Mouse (Mus musculus) cortical plate, adult 2 months (tissue): ENCODE measurements around the gene Aoc3. TPM values are rescaled to one million over a fixed set of nuclear protein-coding genes. Genes with fewer than 3 reads are reported as not detected.
"Not testable (repeated sequence)": the region's sequence is repeated elsewhere in the genome, so short reads cannot be mapped to it uniquely, and the experiment has no call there.

Experiments
- H3K27ac ChIP-seq: fragments of 200-500 bp; 2 replicates; pipeline ENCODE4 v1.5.1; 2012; ENCODE audit warnings: low read length, control low read depth, inconsistent platforms; ENCODE audit not compliant: insufficient read depth
- H3K4me1 ChIP-seq: fragments of 200-500 bp; 2 replicates; pipeline ENCODE4 v1.6.1; 2011; ENCODE audit warnings: low read length; ENCODE audit not compliant: control insufficient read depth, insufficient read depth
- H3K4me3 ChIP-seq: fragments of 200-500 bp; 2 replicates; pipeline ENCODE4 v1.5.1; 2011; ENCODE audit warnings: mild to moderate bottlenecking, low read length, control low read depth; ENCODE audit not compliant: insufficient read depth
- CTCF ChIP-seq: fragments of 200-500 bp; IDR thresholded peaks from 2 replicates; pipeline ENCODE4 v1.5.1; 2011; ENCODE audit warnings: mild to moderate bottlenecking, control low read depth, low read length; ENCODE audit not compliant: insufficient read depth; ENCODE audit errors: extremely low read depth
- POLR2A ChIP-seq: fragments of 200-500 bp; IDR thresholded peaks from 2 replicates; pipeline ENCODE4 v1.6.1; 2011; ENCODE audit warnings: mild to moderate bottlenecking, low read length, control low read depth; ENCODE audit not compliant: insufficient read depth; ENCODE audit errors: extremely low read depth
- polyA plus RNA-seq: library from polyadenylated mRNA; depleted of rRNA; stranded (reverse); fragments of >200 nt; gene quantifications from 2 replicates; pipeline ENCODE4 v1.2.3, GENCODE M21; 2012; rRNA removed

The Aoc3 gene
- polyA plus RNA-seq, 1 experiment = 0.94 TPM

GRCm38 (mm10) chr11:101360651-101361113 lies 30.3 kb downstream of the Aoc3 start:
- H3K27ac ChIP-seq = no peak overlapping the region
- TF ChIP-seq POLR2A (no peak), CTCF (no peak)
- no peaks in the 10 kb centered on the region for H3K4me1 ChIP-seq
- no peak overlapping the region for H3K4me3 ChIP-seq

GRCm38 (mm10) chr11:101364531-101364931 lies 34.1 kb downstream of the Aoc3 start:
- H3K4me1 ChIP-seq = no peaks in the 10 kb centered on the region
- H3K4me3 ChIP-seq = no peak overlapping the region
- TF ChIP-seq CTCF (no peak), POLR2A (no peak)
- no peak overlapping the region for H3K27ac ChIP-seq

- no peak within 1 kb of the TSS for H3K4me3 ChIP-seq
- H3K27ac ChIP-seq = no peak within 1 kb of the TSS
- TF ChIP-seq POLR2A = no peak
- TF ChIP-seq CTCF = no peak
- no peaks in the 10 kb centered on the region for H3K4me1 ChIP-seq
These were observed 37.0 kb downstream of the Aoc3 start, which contains the start of gene G6pc for GRCm38 (mm10) chr11:101367326-101367935. TSS of gene G6pc (plus strand) at chr11:101367561.

GRCm38 (mm10) chr11:101370141-101370540 lies 39.7 kb downstream of the Aoc3 start:
- Histone ChIP-seq H3K4me3 (no peak overlapping the region), H3K4me1 (no peaks in the 10 kb centered on the region), H3K27ac (no peak overlapping the region)
- TF ChIP-seq CTCF (no peak), POLR2A (no peak)

- no peaks in the 10 kb centered on the region for H3K4me1 ChIP-seq
- H3K27ac ChIP-seq = no peak overlapping the region
- TF ChIP-seq CTCF = no peak
- H3K4me3 ChIP-seq = no peak overlapping the region
These were observed 44.1 kb downstream of the Aoc3 start for GRCm38 (mm10) chr11:101374421-101374938.

- H3K27ac ChIP-seq, H3K4me1 ChIP-seq, H3K4me3 ChIP-seq: not testable (repeated sequence)
These were observed 47.8 kb downstream of the Aoc3 start for GRCm38 (mm10) chr11:101378196-101378595.

- TF ChIP-seq POLR2A (no peak), CTCF (no peak)
These were observed 48.5 kb downstream of the Aoc3 start for GRCm38 (mm10) chr11:101378926-101379325.

GRCm38 (mm10) chr11:101381817-101382216 lies 51.4 kb downstream of the Aoc3 start:
- TF ChIP-seq POLR2A (no peak), CTCF (no peak)
- H3K27ac ChIP-seq = no peak overlapping the region
- no peak overlapping the region for H3K4me3 ChIP-seq
- no peaks in the 10 kb centered on the region for H3K4me1 ChIP-seq

More at GRCm38 (mm10) chr11:101378926-101379325, 48.5 kb downstream of the Aoc3 start:
- Histone ChIP-seq H3K27ac (no peak overlapping the region), H3K4me3 (no peak overlapping the region), H3K4me1 (no peaks in the 10 kb centered on the region)

Other genes starting within 250 kb of the Aoc3 start
- gene Coasy, start 248.0 kb upstream of the Aoc3 start, polyA plus RNA-seq = 34.4 and 35.4 TPM in 2 replicates
- gene Mlx, start 243.3 kb upstream of the Aoc3 start, polyA plus RNA-seq = 46.9 and 53.1 TPM in 2 replicates
- 3.5 and 3.8 TPM in 2 replicates for gene Psmc3ip, start 235.2 kb upstream of the Aoc3 start, polyA plus RNA-seq
- gene Retreg3, start 210.7 kb upstream of the Aoc3 start, polyA plus RNA-seq = 63.2 and 65.7 TPM in 2 replicates
- gene Tubg1, start 210.7 kb upstream of the Aoc3 start, polyA plus RNA-seq = 15.2 and 15.3 TPM in 2 replicates
- gene Tubg2, start 174.7 kb upstream of the Aoc3 start, polyA plus RNA-seq = 57.9 and 61.0 TPM in 2 replicates
- 89.5 and 92.4 TPM in 2 replicates for gene Cntnap1, start 160.1 kb upstream of the Aoc3 start, polyA plus RNA-seq
- gene Plekhh3, start 159.3 kb upstream of the Aoc3 start, polyA plus RNA-seq = 15.1 and 15.8 TPM in 2 replicates
- 0.23 and 0.36 TPM in 2 replicates for gene Ccr10, start 155.2 kb upstream of the Aoc3 start, polyA plus RNA-seq
- 51.9 and 53.2 TPM in 2 replicates for gene Ezh1, start 104.1 kb upstream of the Aoc3 start, polyA plus RNA-seq
- 65.8 and 69.6 TPM in 2 replicates for gene Ramp2, start 84.6 kb upstream of the Aoc3 start, polyA plus RNA-seq
- gene Vps25, start 76.9 kb upstream of the Aoc3 start, polyA plus RNA-seq = 55.6 and 58.8 TPM in 2 replicates
- gene Wnk4, start 70.0 kb upstream of the Aoc3 start, polyA plus RNA-seq = 2.5 and 3.3 TPM in 2 replicates
- gene Cntd1, start 51.6 kb upstream of the Aoc3 start, polyA plus RNA-seq = 0.56 and 0.70 TPM in 2 replicates
- gene Coa3, start 51.5 kb upstream of the Aoc3 start, polyA plus RNA-seq = 150 and 156 TPM in 2 replicates
- gene Becn1, start 28.3 kb upstream of the Aoc3 start, polyA plus RNA-seq = 169 and 181 TPM in 2 replicates
- gene Psme3, start 14.4 kb upstream of the Aoc3 start, polyA plus RNA-seq = 99.9 and 107 TPM in 2 replicates
- gene Aoc2, start 5.5 kb upstream of the Aoc3 start, polyA plus RNA-seq = 3.7 and 4.0 TPM in 2 replicates
- gene G6pc, start 37.0 kb downstream of the Aoc3 start, polyA plus RNA-seq = 0.06 TPM in 1 of 2 replicates, not detected in the other
- 51.3 and 52.7 TPM in 2 replicates for gene Aarsd1, start 87.0 kb downstream of the Aoc3 start, polyA plus RNA-seq
- gene Gm27029, start 94.2 kb downstream of the Aoc3 start, polyA plus RNA-seq = 4.4 and 4.7 TPM in 2 replicates
- 35.2 and 38.8 TPM in 2 replicates for gene Rundc1, start 94.5 kb downstream of the Aoc3 start, polyA plus RNA-seq
- gene Ptges3l, start 94.7 kb downstream of the Aoc3 start, polyA plus RNA-seq = 7.5 and 7.7 TPM in 2 replicates
- 397 and 424 TPM in 2 replicates for gene Rpl27, start 111.7 kb downstream of the Aoc3 start, polyA plus RNA-seq
- gene Ifi35, start 117.8 kb downstream of the Aoc3 start, polyA plus RNA-seq = 6.8 and 7.3 TPM in 2 replicates
- 162 and 179 TPM in 2 replicates for gene Rnd2, start 134.4 kb downstream of the Aoc3 start, polyA plus RNA-seq
- gene Vat1, start 135.6 kb downstream of the Aoc3 start, polyA plus RNA-seq = 27.6 and 33.5 TPM in 2 replicates
- gene Brca1, start 221.3 kb downstream of the Aoc3 start, polyA plus RNA-seq = 0.57 and 0.65 TPM in 2 replicates
- gene Nbr1, start 221.5 kb downstream of the Aoc3 start, polyA plus RNA-seq = 104 and 115 TPM in 2 replicates